Mouse (Mus musculus) embryonic fibroblast, embryonic 13.5 days (primary cell): ENCODE data around the gene Gcm1.

Experiments used
- CTCF ChIP-seq: IDR thresholded peaks from 2 replicates; pipeline ENCODE4 v1.5.1; 2011; ENCODE audit warnings: mild to moderate bottlenecking, control low read depth, low read length, moderate library complexity, borderline replicate concordance; ENCODE audit not compliant: insufficient read depth
- POLR2A ChIP-seq: IDR thresholded peaks from 2 replicates; pipeline ENCODE4 v1.6.1; 2011; ENCODE audit warnings: low read depth, mild to moderate bottlenecking, control low read depth, low read length, moderate library complexity

DNA sequence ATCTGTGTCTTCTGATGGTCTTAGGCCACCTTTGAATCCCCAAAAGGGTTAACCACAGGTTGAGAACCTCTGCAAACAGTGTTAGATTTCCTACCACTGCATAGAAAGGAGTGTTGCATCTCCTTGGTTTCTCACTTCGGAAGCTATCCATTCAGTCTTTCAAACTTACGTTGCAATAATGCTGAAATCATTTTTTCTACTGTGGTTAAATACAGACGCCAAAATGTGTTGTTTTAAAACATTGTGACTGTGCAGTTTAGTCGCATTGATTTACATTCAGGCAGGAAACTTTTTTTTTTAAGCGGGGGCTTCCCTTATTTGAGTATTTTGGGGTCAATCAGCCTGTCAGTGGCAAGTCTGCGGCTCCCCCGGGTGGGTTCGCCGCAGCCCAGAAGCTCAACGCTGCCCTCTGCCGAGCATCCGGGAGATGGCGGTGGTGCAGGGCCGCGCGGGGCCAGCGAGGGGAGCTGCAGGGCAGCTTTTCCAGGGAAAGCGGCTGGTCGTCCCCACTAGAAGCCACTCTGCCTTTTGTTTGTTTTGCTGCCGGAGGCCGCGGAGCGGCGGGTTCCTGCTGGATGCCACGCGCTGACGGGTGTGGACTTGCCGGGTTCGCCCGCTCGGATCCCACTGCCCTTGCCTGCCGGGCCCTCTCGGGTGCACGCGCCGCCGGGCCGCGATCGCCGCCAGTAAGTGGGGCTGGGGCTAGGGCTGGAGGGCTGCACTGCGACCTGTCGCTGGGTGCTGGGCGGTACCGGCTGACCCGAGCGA, 61.2 kb downstream of the Gcm1 start:
- peak; percentile 79 for TF ChIP-seq CTCF
- TF ChIP-seq POLR2A: peak; percentile 71
